Mouse (Mus musculus): ENCODE results near the gene Zfp281. TPM values are rescaled to one million over a fixed set of nuclear protein-coding genes. Genes with fewer than 3 reads are reported as not detected.
A peak's percentile ranks its signal among the peaks of the same experiment; 100 is the strongest.

Gene Zfp281
- 10 to 100 TPM; 33.3 to 36.0 TPM for total RNA-seq (2021)

DNA sequence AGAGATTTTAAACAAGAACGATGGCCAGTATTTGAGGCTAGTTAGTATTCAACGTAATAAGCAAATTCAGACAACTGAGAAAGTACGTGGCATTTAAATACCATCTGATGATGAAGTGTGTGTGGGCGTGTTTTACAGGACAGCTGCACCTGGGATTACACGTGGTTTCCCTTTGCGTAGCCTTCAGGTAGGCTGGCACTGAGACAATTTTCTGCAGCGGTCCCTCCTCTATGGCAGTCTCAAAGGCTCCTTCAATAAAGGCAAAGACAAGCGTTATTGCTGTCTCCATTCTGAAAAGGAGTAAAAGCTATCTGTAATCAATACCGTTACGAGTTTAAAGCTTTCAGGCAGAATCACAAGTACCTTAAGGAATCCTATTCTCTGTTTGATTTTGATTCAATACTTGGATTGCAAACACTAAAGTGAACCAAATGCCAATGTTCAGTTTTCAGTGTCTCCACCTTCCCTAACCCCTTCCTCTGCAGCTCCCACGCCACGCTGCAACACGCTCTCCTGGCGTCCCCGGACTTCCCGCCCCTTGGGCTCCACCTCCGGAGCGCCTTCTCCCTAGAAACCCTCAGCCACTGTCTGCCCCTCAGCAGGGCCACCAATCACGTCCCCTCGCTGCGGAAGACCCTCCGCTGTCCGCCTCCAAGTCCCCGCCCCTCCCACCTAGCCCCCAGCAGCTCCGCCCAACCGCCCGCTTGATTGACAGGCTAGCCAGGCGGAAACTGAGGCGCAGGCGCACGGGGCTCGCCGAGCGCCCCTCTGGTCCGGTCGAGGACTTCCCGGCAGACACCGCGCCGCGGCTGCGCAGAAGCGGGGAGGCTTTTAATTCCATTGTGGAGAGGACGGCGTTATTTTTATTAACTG is at the start of gene Zfp281:
Gene Zfp281 (plus strand): TSS at position 756 of the 873 bp plus-strand sequence.
- DNase-seq = peak; percentile 99
- intact Hi-C loops (cut with DNase I) = loop anchor here (10.0 kb wide), 1 partner anchor 110 kb away; no protein-coding TSS in a partner anchor

DNA sequence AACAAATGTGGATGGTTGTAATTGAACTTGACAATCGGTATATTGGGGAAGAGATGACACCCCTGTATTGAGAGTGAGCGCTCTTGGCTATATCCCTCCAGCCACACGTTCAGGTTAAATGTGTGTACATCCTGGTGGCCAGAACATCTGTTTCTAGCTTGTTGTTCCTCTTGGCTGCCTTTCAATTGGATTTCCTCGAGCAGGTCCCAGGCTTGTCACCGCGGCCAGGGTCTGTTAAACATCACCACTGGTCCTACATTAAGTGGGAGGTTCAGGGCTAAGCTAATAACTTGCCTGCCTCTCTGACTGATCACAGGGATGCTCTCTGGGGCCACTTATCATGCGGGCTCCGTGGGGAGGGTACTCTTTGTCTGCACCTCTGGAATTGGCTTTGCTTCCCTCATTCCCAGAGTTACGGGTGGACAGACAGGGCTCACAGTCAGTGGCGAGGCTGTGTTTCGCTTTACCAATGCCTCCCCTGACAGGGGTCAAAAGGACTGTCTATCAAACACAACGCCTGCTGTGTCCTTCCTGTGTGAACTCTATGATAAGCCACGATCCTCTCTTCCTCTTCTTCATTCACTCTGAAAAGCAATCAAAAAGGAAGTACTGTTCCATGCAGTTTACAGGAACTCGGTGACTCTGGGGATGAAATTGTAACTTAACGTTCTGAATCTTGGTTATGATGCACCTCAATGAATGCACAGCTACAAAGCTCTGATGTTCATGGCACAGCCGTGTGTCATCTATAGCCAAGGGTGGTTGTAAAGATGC is 46.6 kb upstream of the Zfp281 start:
- no peak for DNase-seq
- intact Hi-C loops (cut with DNase I) = no loop called here

DNA sequence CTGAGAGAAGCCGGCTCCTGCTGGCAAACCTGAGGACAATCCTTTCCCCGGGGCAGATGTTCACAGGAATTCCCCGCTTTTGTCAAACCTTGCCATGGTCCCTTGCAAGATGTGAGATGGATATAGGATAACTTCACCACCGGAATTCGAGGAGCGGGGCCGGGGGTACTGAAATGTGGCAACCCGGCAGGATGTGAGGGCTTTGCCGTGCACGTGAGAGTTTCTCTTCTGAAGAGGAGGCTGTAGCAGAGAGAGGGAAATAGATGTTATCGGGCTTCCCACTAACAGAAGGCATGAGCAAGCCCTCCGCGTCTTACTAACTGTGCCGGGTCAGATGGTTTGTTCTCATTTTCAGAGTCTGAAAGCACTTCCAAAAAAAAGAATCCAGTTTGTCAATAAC is 45.3 kb upstream of the Zfp281 start:
- intact Hi-C loops (cut with DNase I) = no loop called here
- DNase-seq = no peak

DNA sequence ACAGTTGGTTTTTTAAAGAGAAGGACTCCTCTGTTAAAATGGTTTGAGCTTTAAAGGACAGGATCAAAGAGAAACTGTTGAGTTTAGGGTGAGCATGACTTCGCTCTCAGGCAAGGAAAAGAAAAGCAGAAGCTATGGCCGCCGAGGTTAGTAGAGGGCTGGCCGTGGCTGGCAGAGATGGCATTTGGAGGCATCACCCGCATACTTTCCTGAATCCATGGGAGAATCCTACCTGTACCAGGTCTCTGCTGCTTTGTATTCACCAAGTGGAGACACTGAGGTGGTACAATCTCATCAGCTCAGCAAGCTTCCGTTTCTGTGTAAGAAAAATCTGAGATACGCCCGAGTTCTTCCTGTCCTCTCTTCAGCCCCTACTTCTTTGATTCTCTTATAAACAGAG is 44.4 kb upstream of the Zfp281 start:
- intact Hi-C loops (cut with DNase I) = no loop called here
- no peak for DNase-seq

DNA sequence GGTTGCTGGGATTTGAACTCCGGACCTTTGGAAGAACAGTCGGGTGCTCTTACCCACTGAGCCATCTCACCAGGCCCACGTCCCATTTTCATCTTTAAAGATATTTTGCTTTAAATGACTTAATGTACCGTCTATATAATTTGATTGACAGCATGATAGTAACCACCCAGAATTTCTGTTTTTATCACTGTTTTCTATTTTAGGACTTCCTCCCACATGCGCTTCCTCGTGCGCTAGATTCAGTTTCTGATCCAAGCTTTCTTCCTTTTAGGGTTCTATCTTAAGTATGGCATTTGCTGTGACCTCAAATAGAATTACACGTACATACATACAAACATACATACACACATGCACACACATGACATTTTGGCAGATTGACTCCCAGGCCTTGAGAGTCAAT is 42.9 kb upstream of the Zfp281 start:
- no peak for DNase-seq
- intact Hi-C loops (cut with DNase I) = no loop called here

DNA sequence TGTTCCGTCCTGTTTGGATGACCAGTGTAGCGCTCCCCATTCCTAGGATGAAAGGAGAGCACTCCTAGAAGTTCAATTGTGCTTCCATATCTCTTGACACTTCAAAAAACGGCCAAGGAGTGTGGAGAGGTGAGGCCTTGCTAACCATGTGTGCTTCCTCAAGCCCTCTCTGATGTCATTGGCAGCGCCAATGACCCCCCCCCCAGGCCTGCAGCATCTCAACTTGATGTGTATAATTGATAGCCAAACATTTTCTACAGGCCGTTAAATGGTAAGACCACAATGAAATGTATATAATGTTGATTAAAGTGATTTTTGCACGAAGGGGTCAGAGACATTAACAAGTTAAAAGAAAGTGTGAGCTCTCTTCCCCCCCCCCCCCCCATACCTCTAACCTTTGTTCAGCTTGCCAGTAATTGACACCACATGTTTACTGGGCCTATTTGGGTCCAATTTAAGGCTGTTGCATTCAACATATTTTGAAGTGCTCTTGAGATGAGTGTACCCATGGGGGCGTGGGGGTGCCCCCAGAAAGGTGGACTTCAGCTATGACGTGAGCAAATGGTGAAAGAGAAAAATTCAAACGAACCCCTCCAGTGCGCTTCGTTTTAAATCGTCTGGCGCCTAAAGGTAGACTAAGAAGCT is 36.8 kb upstream of the Zfp281 start:
- no peak for DNase-seq
- intact Hi-C loops (cut with DNase I) = no loop called here

DNA sequence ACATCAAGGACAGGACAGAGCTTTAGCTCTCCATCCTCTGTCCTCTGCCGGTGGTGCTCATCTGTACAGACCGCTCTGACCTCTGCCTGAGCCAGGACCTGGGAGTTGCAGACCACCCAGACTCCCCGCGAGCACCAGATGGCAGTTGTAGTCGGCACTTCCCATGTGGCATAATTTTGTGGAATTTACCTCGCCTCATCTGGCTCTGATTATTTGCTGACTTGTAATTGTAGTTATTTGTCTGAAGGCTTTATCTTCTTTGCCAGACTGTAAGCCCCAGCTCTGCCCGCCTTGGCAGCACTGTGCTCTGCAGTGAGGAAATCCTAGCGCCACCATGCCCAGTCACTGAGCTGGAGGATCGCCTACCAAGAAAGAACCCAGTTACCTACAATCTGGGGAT is 35.8 kb upstream of the Zfp281 start:
- intact Hi-C loops (cut with DNase I) = no loop called here
- peak; percentile 40 for DNase-seq

DNA sequence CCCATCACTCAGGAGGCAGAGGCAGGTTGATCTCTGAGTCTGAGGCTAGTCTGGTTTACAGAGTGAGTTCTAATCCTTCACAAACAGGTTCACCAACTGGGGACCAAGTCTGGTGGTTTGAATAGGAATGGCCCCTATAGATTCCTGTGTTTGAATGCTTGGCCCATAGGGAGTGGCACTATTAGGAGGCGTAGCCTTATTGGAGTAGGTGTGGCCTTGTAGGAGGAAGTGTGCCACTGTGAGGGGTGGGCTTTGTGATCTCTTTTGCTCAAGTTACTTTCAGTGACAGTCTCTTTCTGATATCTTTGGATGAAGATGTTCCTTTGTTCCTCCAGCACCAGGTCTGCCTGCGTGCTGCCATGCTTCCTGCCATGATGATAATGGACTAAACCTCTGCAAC is 32.0 kb upstream of the Zfp281 start:
- no peak for DNase-seq
- intact Hi-C loops (cut with DNase I) = no loop called here

DNA sequence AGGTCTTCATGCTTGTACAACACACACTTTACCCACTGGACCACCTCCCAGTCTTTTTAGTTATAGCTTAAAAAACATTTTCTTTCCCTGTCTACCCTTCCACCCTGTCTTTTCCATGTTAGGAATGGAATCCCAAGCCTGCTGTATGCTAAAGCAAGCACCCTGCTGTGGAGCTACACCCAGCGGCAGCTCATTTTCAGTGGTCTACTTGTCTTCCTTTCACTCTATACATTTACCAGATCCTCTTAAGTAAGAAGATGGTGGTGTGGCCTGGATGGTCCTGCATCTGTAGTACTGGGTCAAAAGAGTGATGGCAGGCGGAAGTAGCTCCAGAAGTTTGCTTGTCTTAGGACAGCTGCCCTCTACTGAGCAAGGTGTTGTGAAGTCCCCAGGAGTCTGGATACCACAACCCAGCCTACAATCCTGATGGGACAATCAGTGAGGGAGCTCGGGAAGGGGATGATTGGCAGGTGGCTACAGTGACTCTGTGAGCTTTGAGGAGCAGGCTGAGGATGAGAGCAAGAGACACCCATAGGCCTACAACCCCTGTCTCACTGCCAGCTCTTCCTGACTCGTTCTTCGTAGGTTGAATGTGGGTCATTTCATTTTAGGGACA is 30.4 kb upstream of the Zfp281 start:
- DNase-seq = no peak
- intact Hi-C loops (cut with DNase I) = no loop called here

DNA sequence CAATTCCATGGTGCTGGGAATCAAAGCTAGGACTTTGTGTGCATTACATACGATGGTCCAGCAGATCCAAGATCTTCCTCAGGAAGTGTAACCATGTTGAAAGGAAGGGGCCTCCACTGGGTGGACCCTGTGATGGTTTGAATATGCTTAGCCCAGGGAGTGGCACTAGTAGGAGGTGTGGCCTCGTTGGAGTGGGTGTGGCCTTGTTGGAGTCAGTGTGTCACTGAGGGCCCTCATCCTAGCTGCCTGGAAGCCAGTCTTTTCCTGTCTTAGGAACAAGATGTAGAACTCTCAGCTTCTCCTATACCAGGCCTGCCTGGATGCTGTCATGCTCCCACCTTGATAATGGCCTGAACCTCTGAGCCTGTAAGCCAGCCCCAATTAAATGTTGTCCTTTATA is 27.9 kb upstream of the Zfp281 start:
- intact Hi-C loops (cut with DNase I) = no loop called here
- DNase-seq = no peak

DNA sequence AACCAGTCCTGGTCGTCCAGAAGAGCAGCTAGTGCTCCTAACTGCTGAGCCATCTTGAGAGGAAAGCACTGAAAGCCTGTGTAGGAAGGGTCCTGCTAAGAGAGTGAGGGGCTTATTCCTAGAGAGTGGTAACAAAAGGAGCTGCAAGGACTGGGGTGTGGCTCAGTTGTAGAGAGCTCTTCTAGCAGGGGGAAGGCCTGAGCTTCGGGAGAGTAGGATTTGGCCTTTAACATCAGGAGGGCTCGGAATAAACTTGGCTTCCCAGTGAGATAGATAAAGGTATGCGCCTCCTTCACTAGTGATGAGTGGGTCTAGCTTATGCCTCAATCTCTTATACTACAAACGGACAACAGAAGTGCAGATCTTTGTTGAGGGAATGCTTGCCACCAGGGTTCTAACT is 26.4 kb upstream of the Zfp281 start:
- no peak for DNase-seq

DNA sequence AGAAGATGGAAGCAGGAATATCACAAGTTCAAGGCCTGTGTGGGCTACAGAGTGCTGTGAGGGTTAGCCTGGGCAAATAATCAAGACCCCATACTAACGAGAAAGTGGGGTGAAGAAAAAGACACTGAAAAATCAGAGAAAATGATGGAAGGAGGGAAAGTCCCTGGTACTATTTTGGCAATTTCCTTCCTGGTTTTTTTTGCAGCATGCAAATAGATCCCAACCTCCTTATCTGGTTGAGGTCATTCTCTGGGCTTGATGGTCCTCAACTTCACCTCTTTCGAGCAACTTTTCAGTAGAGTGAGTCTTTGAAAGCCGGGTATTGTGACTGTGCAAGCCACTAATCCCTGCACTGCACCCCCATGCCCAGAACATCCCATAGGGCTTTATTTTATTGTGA is 24.6 kb upstream of the Zfp281 start:
- DNase-seq = no peak
- intact Hi-C loops (cut with DNase I) = no loop called here

More for the DNA sequence above, 26.4 kb upstream of the Zfp281 start:
- intact Hi-C loops (cut with DNase I) = no loop called here

DNA sequence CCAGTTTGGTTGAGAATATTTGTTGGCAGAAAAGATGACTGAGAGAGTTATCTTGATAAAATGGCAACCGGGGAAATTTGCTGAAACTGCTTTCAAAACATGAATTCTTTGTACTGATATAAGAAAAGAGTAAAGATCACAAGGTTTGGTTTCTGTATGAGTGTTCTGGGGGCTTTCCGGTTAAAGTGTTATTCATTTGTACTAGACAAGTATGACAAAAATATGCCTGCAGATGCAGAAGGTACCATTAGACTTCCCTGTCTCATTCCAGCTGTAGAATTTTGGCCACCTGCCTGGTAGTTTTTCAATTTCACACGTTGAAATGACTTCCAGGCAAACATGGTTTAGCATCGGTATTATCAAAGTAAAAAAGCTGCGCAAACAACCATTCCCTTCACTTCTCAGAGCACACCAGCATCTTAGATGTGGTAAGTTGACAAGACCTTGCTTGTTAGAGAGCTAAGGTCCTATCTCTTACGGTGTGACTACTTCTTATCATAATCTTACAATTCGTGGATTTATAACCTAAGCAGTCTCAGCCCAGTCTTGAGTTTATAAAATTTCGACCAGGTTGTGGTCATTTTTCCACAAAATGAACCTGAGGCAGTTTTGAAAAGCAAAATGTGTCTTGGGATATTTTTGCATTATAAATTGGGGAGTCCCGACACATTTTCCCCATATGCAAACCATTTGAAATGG is 23.9 kb upstream of the Zfp281 start:
- no peak for DNase-seq
- intact Hi-C loops (cut with DNase I) = no loop called here

DNA sequence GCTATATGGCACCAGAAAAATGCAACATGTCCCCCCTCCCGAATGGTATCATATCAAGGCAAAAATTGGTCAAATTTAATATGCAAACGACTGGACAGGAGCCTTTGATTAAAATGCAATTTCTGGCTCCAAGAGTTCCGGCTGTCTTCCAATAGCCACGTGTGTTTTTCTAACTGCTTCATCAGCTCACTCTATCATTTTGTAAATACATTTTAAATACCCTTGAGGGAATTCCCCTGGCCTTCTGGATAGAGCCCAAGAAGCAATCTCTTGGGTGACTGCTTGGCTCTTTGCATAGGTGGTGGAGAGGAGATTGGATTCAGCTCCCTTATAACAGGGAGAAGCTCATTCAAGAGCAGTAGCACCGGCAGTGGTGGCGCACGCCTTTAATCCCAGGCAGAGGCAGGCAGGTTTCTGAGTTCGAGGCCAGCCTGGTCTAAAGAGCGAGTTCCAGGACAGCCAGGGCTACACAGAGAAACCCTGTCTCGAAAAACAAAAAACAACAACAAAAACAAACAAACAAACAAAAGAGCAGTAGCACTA is 23.3 kb upstream of the Zfp281 start:
- DNase-seq = no peak
- intact Hi-C loops (cut with DNase I) = no loop called here

DNA sequence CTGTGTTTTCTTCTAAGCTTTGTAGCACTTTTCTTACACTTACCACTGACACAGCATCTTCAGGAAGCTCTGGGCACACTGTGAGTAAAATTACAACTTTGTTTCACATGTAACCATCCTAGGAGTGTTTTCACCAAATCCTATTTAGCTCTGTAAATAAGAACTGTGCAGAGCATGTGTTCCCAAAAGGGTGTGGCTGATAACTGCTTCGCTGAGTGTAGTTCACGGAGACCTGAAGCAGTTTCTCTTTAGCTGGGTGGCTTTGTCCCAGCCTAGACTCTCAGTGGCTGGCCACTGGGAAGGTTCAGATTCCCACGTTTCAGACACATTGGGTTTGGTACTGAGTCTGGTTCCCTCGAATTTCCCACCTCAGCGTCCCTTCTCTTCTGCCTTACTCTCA is 22.4 kb upstream of the Zfp281 start:
- intact Hi-C loops (cut with DNase I) = no loop called here

DNA sequence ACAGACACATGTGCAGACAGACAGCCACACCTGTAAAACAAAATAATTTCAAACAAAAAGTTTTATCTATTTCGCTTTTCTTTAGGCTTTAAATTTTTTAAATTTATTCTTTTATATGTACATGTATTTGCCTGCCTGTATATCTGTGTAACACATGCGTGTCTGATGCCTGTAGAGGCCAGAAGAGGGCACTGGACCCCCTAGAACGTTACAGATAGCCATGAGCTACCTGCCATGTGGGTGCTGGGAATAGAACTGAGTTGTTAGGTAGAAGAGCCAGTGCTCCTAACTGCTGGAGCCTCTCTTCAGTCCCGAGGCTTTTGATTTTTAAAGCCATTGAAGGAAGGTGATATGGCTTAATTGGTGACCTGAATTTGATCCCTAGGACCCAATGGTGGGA is 20.5 kb upstream of the Zfp281 start:
- intact Hi-C loops (cut with DNase I) = no loop called here
- no peak for DNase-seq

More for the DNA sequence above, 22.4 kb upstream of the Zfp281 start:
- no peak for DNase-seq

DNA sequence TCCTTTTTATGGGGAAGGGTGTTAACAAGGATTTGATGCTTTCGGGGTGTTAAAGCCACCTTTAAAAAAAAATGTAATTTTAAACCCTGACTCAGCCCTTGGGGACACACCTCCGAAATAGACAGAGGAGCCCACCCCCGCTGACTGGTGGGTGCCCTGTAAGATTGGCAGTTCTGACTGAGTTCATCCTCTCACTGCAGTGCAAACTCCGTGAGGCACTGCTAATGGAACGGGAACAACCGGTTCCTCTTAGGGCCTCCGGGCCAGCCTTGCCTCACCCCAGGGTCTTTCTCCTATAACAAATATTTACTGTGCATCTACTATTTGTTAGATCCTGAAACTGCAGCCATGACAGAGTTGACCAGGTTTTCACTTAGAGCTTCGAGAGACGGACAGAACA is 18.9 kb upstream of the Zfp281 start:
- intact Hi-C loops (cut with DNase I) = no loop called here
- DNase-seq = no peak

DNA sequence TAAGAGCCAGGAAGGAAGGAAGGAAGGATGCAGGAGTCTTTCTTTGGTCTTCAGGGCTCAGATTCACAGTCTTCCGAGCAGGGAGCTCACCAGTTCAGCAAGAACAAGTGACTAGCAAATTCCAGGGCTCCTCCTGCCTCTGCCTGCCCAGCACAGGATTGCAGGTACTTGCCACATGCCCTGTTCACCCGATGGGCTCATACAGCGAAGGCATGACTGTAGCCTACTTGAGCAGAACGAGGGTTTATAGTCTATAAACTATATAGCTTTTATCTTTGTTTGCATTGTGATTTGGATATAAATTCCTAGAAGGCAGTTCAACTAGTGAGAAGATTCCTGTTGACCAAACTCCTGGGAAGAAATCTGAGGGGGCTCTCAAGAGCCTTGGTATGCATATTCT is 18.4 kb upstream of the Zfp281 start:
- intact Hi-C loops (cut with DNase I) = no loop called here
- DNase-seq = no peak

DNA sequence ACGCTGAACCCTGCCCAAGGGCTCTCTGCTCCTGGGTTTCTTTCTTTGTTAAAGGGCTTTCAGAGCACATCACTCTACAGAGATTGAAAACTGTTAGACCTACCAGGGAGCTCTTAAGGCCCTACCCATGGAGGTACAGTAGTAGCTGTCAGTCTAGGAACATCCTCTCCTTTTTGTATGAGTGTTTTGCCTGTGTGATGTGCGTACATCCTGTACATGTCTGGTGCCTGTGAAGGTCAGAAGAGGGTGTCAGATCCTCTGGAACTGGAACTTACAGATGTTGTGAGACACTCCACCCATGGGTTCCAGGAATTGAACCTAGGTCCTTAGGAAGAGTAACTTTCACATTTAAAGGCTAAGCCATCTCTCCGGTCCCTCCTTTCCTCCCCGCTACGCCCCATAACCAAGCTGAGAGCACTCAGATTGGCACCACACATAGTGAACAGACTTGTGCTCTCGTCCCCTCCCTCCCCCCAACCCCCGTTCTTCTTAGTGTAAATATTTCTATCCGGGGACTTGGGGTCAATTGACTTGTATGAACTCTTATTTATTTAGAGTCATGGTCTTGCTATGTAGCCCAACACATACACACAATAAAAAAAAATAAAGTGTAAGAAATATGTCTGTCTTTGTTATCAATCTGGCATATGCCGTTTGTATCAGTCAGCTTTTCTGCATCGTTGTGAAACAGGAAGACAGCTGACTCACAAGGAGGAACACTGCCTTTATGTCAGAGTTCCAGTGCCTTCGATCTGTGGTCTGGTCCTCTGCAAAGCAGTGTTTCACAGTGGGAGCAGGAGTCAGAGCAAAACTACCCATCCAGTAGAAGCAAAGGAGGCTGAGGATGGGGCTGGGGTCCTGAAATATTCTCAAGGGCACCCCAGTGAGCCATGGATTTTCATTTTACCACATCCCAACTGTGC is 16.1 kb upstream of the Zfp281 start:
- intact Hi-C loops (cut with DNase I) = no loop called here

More for the DNA sequence above, 16.1 kb upstream of the Zfp281 start:
- no peak for DNase-seq
